Mouse (Mus musculus) bone marrow macrophage, adult 2 months (primary cell): ENCODE data around the gene B3galt5. TPM values are rescaled to one million over a fixed set of nuclear protein-coding genes. Genes with fewer than 3 reads are reported as not detected.

ENCODE experiments used
- H3K27ac ChIP-seq: 2 replicates; pipeline ENCODE4 v1.5.1; 2012; ENCODE audit warnings: low read depth, low read length; ENCODE audit not compliant: insufficient read depth
- H3K4me1 ChIP-seq: 2 replicates; pipeline ENCODE4 v1.6.1; 2012; ENCODE audit warnings: low read length; ENCODE audit not compliant: control insufficient read depth, insufficient read depth
- H3K4me3 ChIP-seq: 2 replicates; pipeline ENCODE4 v1.5.1; 2012; ENCODE audit warnings: mild to moderate bottlenecking, low read length, moderate library complexity; ENCODE audit not compliant: insufficient read depth
- CTCF ChIP-seq: IDR thresholded peaks from 2 replicates; pipeline ENCODE4 v1.5.1; 2012; ENCODE audit warnings: low read depth, mild to moderate bottlenecking, low read length, moderate library complexity
- POLR2A ChIP-seq: IDR thresholded peaks from 2 replicates; pipeline ENCODE4 v1.6.1; 2012; ENCODE audit warnings: mild to moderate bottlenecking, low read depth, low read length, borderline replicate concordance
- polyA plus RNA-seq: library from polyadenylated mRNA; stranded (reverse); fragments of >200 nt; gene quantifications from 2 replicates; pipeline ENCODE4 v1.2.4, GENCODE M21; 2012; ENCODE audit not compliant: missing spikeins, insufficient read depth, insufficient read length

B3galt5 gene
- polyA plus RNA-seq, 1 experiment, result not detected

DNA sequence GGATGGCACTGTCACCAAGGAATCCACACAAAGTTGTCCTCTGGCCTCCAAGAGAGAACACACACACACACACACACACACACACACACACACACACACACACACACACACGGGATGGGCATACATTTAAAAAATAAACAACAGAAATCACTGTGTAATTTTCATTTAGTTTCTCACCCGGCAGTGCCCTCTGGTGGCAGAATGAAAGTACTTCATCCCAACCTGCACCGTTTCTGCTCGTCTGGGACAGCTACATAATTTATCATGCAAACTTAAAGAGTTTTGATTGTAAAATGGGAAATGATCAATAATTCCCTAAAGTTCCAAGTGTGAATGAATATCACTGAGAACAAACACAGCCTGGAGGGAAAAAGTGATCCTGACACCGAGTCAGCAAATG lies 105.7 kb downstream of the B3galt5 start:
- Histone ChIP-seq H3K27ac (no peak overlapping the region), H3K4me3 (no peak overlapping the region), H3K4me1 (0 out of 2 replicates have a peak, but pooled peaks cover 3% of the 10 kb centered on the region)
- TF ChIP-seq POLR2A (no peak), CTCF (peak; percentile 48)

DNA sequence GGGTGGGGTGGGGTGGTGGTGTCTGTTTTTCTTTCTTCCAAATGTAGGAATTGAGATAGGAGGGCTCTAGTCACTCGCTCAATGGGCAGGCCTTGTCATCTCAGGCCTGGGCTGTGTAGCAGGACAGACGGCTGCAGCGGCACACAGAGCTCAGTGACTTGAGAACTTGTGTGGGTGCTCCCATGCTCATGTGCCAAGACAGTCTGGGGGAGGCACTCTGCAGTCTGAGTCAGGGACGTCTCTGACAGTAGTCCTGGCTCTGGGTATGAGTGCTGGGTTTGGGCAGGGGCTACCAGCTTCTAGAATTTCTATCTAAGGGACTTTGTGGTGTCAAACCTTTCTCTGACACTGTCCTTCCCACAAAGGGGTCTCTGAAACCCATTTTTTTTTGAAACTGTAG lies 106.3 kb downstream of the B3galt5 start:
- Histone ChIP-seq H3K27ac (no peak overlapping the region), H3K4me1 (0 out of 2 replicates have a peak, but pooled peaks cover 3% of the 10 kb centered on the region), H3K4me3 (no peak overlapping the region)
- TF ChIP-seq POLR2A (no peak), CTCF (no peak)

DNA sequence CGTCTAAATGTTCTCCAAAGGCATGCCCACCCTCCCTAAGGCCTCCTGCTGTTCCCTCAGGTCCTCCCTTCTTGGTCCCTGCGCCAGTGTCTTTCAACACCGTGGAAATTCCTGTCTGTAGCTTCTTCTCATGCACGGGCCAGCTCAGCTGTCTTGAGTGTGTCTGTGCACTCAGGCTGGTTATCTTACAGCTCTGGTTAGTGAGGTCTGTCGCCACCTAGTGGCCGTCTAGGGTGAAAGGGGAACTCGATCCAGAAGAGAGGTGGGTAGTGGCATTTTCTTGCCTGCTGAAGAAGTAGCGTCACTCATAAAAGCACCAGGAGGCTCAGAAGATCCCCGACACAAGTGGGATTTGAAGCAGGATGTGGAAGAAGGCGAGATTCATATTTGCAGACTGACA lies 109.5 kb downstream of the B3galt5 start:
- H3K4me1 ChIP-seq, result 0 out of 2 replicates have a peak, but pooled peaks cover 3% of the 10 kb centered on the region
- H3K4me3 ChIP-seq, result peak overlapping the region; percentile 21; the same call in 1 of the 2 replicates
- H3K27ac ChIP-seq, result no peak overlapping the region
- peak; percentile 57 for TF ChIP-seq CTCF
- no peak for TF ChIP-seq POLR2A

DNA sequence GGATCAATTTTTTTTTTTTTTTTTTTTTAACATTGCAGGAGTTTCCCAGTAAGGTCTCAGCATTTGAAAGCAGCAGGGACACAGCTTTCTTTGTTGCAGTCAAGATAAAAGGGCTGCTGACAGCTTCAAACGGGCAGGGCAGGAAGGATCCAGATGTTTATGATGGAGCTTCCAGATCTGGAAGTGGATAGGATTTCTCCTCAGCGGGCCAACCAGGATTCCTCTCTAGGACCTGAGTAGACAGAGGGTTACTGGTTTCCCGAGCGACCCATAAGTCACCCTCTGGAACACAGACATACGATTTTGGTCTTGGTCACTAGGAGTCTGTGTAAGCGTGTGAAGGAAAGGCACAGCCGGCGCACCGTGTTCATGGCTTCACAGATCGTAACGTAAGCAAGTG lies 112.5 kb downstream of the B3galt5 start:
- TF ChIP-seq POLR2A, result no peak
- TF ChIP-seq CTCF, result no peak
- no peak overlapping the region for H3K4me3 ChIP-seq

DNA sequence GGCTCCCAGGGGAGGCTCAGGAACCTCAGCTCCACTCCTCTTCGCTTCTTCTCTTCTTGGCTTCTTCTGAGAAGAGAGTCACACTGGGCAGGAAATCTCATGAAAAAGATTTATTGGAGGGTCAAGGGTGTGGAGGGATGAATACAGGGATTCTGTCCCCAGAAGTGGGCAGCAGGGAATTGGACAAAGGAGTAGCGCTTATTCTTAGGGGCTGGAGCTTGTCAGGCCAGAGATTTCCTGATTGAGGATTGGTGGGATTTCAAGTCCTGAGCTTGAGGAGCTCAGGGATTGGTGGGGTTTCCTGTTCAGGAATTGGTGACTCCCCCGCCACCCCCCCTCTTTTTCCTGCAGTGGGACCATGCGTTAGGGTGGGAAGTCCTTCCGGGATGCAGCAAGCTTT lies 113.2 kb downstream of the B3galt5 start:
- TF ChIP-seq CTCF, result no peak
- no peak for TF ChIP-seq POLR2A
- no peak overlapping the region for H3K27ac ChIP-seq
- no peak overlapping the region for H3K4me3 ChIP-seq
- peaks cover 11% of the 10 kb centered on the region; the same call in 1 of the 2 replicates for H3K4me1 ChIP-seq

More for the DNA sequence above, 112.5 kb downstream of the B3galt5 start:
- peaks cover 11% of the 10 kb centered on the region; the same call in 1 of the 2 replicates for H3K4me1 ChIP-seq
- H3K27ac ChIP-seq, result no peak overlapping the region

DNA sequence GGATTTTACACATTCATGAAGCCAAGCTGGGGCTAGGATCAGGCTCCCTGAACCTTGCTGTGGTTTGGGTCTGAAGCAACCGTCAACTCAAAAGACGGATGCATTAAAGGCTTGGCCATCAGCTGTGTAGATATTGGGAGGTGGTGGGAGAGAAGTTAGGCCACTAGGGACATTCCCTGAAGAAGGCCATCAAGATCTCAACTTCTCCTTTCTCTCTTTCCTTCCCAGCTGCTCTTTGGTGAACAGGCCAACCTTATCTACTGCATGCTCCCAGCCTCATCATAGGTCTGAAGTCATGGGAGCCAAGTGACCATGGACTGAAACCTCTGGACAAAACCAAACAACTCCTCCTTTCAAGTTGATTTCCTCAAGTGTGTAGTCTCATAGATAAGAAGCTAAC lies 115.9 kb downstream of the B3galt5 start:
- TF ChIP-seq CTCF (no peak), POLR2A (no peak)
- Histone ChIP-seq H3K27ac (no peak overlapping the region), H3K4me1 (peaks cover 8% of the 10 kb centered on the region; the same call in 1 of the 2 replicates), H3K4me3 (no peak overlapping the region)

DNA sequence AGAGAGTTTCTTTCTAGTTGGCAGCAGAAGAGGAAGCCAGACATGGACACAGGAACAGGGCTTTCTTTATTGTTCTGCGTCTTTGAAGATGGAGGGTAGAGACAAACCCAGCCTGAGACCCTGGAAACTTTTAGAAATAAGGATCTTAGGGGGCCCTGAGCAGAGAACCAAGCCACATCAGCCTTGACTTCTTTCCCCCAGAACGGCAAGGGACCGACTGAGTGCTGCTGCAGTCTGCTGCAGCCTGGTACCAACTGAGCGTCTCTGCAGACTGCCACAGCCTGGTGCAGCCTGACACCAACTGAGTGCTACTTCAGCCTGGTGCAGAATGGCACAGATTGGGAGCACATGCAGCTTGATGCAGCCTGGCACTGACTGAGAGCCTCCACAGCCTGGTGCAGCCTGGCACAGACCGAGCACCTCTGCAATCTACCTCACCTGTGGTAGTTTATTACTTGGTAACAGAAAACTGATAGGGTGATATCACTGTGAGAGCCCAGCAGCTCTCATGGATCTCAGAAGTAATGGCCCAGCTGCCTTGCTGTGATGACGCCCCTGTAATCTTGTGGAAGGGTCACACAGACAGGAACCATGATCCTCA lies 117.8 kb downstream of the B3galt5 start:
- TF ChIP-seq POLR2A, result no peak
- TF ChIP-seq CTCF, result no peak
- H3K4me1 ChIP-seq, result peaks cover 8% of the 10 kb centered on the region; the same call in 1 of the 2 replicates
- no peak overlapping the region for H3K27ac ChIP-seq
- H3K4me3 ChIP-seq, result no peak overlapping the region

DNA sequence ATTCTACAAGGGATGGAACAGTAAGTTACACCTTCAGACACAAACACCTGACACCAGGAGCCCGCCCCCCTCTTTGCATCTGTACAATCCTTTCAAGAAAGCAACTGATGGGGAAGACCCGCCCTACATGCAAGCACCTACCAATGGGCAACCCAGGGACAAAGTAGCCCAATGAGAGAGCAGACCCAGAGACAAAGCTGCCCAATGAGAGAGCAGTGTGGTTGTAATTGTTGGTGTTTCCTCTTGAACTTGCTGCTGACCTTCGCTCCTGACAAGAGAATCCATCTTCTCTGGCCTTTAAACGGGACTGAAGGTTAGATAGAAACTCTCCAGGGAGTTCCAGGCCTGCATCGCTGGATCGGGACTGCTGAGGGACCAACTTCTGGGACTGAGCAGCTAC lies 118.4 kb downstream of the B3galt5 start:
- Histone ChIP-seq H3K27ac (no peak overlapping the region), H3K4me1 (peaks cover 8% of the 10 kb centered on the region; the same call in 1 of the 2 replicates), H3K4me3 (no peak overlapping the region)
- TF ChIP-seq POLR2A, result no peak
- TF ChIP-seq CTCF, result no peak

DNA sequence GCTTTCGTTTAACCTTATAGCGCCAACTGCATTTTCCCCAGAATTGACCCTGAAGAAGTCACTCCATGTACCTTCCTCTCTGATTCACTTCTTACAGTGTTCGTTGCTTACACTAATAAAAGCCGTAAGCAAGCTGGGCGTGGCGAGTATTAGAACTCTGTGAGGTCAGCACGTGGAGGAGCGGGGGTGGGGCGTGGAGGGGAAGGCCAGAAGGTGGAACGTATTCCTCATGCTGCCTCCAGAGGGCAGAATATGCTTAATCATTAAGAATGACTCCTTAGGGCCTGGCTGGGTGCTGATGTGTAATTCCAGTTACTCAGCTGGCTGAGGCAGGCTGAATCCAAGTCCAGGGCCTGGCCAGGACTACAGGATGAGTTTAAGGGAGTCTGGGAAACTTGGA lies 122.3 kb downstream of the B3galt5 start:
- no peaks in the 10 kb centered on the region for H3K4me1 ChIP-seq
- peak overlapping the region; percentile 67 for H3K4me3 ChIP-seq
- TF ChIP-seq CTCF, result peak; percentile 63; the same call in 1 of the 2 replicates
- TF ChIP-seq POLR2A, result no peak
- H3K27ac ChIP-seq, result no peak overlapping the region

DNA sequence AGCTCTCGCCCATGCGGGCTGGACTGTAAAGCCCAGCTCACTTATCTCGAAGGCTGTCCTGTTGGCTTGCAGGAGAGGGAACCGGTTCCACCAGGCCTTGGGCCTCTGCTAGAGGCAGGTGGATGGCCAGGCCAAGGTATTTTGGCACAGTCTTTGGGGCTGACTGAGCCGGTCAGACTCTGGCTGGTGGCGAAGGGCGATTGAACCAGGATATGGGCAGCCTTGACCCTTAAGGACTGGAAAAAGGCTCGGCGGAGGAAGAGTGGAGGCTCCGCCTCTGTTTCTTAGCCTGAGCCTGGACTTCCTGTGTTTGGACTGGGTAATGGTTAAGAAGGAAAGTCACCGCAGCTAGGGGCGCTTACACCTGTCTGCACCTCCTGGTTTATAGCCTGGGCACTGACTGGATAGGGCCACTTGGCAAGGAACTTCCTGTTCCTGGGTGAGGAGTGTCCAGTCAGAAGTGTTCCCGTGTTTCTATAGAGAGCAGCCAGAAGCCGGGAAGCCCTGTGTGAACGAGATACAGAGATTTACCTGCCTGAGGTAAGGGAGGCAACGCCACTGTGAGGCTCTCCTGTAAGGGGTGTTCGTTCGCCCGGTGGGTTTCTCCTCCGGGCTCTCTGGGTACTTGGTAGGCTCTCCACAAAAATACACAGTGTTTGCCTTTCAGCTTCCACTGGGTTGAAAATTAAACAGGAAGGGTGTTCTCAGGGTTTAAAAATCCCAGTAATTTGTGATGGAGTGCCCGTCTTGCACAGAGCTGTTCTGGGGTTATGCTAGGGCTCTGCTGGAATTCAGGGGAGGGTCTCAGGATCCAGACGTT lies 125.9 kb downstream of the B3galt5 start:
- H3K27ac ChIP-seq, result no peak overlapping the region
- H3K4me3 ChIP-seq, result no peak overlapping the region
- no peak for TF ChIP-seq CTCF
- TF ChIP-seq POLR2A, result no peak
- no peaks in the 10 kb centered on the region for H3K4me1 ChIP-seq
